Mouse (Mus musculus) heart, postnatal 4 days (tissue): Measurements from ENCODE around the gene Ssxb3. TPM values are rescaled to one million over a fixed set of nuclear protein-coding genes. Genes with fewer than 3 reads are reported as not detected.
"Not testable (repeated sequence)": the region's sequence is repeated elsewhere in the genome, so short reads cannot be mapped to it uniquely, and the experiment has no call there.

ENCODE experiments used
- DNase-seq: peaks from one replicate; pipeline ENCODE4 v3.0.0; 2021
- total RNA-seq, 2 experiments: library from RNA; stranded (reverse); gene quantifications; 2 replicates each; pipeline ENCODE4 v1.2.3; 2021

The Ssxb3 gene
- total RNA-seq, result not detected

DNA sequence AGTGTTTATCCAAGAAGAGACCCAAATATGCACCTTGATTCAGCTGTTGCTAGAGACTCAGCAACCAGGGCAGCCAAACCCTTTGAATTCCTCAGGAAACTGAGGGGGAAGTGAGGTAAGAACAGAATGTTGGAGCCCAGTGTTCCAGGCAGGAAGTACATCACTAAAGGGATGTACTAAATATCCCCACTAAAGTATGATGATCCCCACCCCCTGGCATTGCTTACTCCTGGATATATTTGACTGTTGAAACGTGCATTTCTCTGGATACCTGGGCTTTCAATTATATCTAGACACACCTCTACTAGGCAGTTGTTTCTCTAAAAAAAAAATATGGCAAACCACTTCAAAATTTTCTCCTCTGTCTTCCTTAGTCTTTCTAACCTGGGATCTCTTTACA is at the start of gene Ssxb3:
Ssxb3 (minus strand) TSS at position 101 of the 400 bp plus-strand sequence.
- not testable (repeated sequence) for DNase-seq

DNA sequence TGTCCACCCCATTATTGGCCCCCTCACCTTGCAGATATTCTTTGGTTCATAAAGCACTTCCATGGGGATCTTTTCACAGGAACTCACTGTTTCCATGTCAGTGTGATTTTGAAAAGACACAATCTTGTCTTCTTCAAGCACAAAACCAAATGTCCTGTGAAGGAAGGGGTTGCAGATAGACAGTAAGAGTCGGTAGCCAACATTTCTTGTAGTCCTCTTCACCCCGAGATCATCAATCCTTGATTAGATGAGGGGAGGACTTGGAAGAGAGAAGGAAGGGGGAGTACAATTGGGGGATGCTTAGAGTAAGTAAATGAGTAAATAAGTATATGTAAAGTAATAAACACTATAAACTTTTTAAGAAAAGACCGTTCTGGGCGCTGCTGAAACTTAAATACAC is 43.5 kb downstream of the Ssxb3 start, which contains the start of gene Ssxb6:
Ssxb6 (minus strand) TSS at position 101 of the 400 bp plus-strand sequence.
- DNase-seq, result not testable (repeated sequence)

Other genes starting within 250 kb of the Ssxb3 start
- not detected for gene Ssxb9, start 224.8 kb downstream of the Ssxb3 start, total RNA-seq
- not detected for gene Ssxb1, start 178.5 kb downstream of the Ssxb3 start, total RNA-seq
- not detected for gene Ssxb2, start 130.1 kb downstream of the Ssxb3 start, total RNA-seq
- not detected for gene Gm14459, start 66.9 kb downstream of the Ssxb3 start, total RNA-seq
- not detected for gene Ssxb6, start 43.6 kb downstream of the Ssxb3 start, total RNA-seq
- gene Ssxb8, start 99.0 kb upstream of the Ssxb3 start, total RNA-seq, result not detected
- not detected for gene Ssx9, start 156.6 kb upstream of the Ssxb3 start, total RNA-seq
- gene Ssxb5, start 211.9 kb upstream of the Ssxb3 start, total RNA-seq, result not detected